Mouse (Mus musculus): Measurements from ENCODE around the gene Fam222b. TPM values are rescaled to one million over a fixed set of nuclear protein-coding genes. Genes with fewer than 3 reads are reported as not detected.
A peak's percentile ranks its signal among the peaks of the same experiment; 100 is the strongest.

Fam222b gene
- polyA plus RNA-seq, 1 experiment from 2014 or later, result 13.3 TPM

DNA sequence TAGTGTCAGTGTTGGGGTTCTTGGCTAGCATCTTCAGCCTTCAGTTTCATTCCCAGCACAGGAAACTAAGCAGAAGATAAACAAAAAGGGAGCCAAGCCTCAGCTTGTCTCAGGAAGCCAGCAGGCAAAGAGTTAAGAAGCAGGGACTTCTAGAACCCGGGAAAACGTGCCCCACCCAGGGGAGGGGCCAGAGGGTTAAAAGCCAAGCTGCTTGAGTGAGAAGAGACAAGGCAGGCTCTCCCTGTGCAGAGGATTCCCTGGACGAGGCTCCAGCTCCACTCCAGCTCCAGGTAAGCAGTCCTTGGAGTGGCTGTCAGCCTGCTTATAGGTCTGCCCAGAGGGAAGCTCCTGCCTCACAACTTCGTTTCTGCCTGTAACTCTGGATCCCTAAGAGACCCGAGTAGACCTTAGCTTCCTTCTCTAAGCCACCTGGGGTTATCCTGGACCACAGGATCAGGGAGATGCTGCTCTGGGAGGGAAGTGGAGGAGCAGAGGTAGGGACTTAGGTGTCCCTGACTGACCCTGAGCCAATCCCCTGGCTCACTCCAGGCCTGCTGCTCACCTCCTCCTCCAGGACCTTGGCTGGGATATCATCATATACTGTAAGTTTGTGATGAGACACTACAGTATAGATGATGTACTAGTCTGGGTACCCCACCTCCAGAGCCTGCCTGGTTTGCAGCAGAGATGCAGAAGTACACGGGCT lies 21.9 kb upstream of the Fam222b start:
- Histone ChIP-seq H3K4me2 (ENCODE audit: low read length) (no peak overlapping the region), H3K9ac (ENCODE audit: low read depth, low read length) (no peak overlapping the region), H3K4me1 (replicated peaks; ENCODE audit: insufficient read depth, low read length) (no peaks in the 10 kb centered on the region), H3K4me3 (replicated peaks; ENCODE audit: low read depth, low read length) (no peak overlapping the region), H3K36me3 (ENCODE audit: insufficient read depth, low read length) (peaks cover 15% of the 10 kb centered on the region), H3K27ac (no peak overlapping the region), H3K27me3 (ENCODE audit: insufficient read depth, low read length) (no peaks in the 10 kb centered on the region), H3K9me3 (replicated peaks; ENCODE audit: low read length) (no peaks in the 10 kb centered on the region)
- ATAC-seq (replicated peaks; ENCODE audit: low FRiP score, low read depth), result no peak
- no peak for DNase-seq (ENCODE audit: low spot score)
- 30% methylated on average over 6 of the region's 6 CpGs for WGBS
- TF ChIP-seq CTCF (IDR thresholded peaks at IDR 0.05; ENCODE audit: low read depth), result no peak

DNA sequence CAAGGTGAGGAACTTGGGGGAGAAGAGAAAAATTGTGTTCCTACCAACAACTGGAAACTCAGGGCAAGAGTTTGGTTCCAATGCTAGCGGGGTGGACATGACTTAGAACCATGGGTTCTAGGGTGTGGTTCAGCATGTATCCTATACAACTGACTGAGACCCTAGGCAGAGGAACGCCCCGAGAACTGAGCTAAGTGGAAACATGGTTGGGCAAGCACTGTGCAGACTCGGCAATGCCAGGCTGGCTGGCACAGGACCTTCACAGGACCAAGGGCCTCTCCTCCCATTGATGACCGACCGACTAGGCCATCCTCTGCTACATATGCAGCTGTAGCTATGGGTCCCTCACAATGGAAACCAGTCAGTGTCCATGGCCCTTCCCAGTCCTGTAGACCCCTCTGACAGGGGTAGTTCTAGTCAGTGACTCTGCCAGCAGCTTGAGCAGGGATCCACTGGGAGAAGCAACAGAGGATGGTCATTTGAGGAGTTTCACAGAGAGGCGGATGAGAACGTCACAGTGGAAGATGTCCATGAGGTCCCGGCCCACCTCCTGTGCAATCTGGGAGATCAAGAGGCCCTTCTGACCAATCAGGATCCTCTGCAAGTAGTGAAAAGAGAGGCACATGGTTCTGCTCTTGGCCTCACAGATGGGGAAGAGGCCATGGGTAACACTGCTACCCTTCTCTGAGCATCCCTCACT lies 20.7 kb upstream of the Fam222b start:
- H3K4me2 ChIP-seq (ENCODE audit: low read length), result no peak overlapping the region
- no peak overlapping the region for H3K4me3 ChIP-seq (replicated peaks; ENCODE audit: low read depth, low read length)
- no peak for DNase-seq (ENCODE audit: low spot score)
- ATAC-seq (replicated peaks; ENCODE audit: low FRiP score, low read depth), result no peak
- WGBS, result 92% methylated on average over 9 of the region's 9 CpGs
- H3K27me3 ChIP-seq (ENCODE audit: insufficient read depth, low read length), result no peaks in the 10 kb centered on the region
- H3K9me3 ChIP-seq (replicated peaks; ENCODE audit: low read length), result no peaks in the 10 kb centered on the region
- H3K4me1 ChIP-seq (replicated peaks; ENCODE audit: insufficient read depth, low read length), result no peaks in the 10 kb centered on the region
- TF ChIP-seq CTCF (IDR thresholded peaks at IDR 0.05; ENCODE audit: low read depth), result no peak
- H3K36me3 ChIP-seq (ENCODE audit: insufficient read depth, low read length), result peaks cover 15% of the 10 kb centered on the region
- H3K27ac ChIP-seq, result no peak overlapping the region
- no peak overlapping the region for H3K9ac ChIP-seq (ENCODE audit: low read depth, low read length)

DNA sequence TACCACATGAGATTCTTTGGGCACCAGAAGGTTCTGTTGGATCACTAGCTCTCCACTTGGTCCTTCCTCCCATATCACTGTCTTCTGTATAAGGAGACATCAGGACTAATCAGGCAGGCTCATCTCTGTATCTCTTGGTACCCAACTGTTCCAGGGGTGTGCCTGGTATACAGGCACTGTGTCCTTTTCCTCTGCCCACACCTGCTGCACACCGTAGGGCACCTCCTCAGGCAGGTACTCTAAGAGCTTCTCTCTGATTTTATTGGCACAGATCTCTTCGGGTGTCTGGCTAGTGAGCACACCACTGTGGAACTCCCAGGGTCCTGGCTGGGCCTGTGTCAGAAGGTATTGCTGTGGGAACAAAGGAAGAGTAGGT lies 20.2 kb upstream of the Fam222b start:
- Histone ChIP-seq H3K27me3 (ENCODE audit: insufficient read depth, low read length) (no peaks in the 10 kb centered on the region), H3K9ac (ENCODE audit: low read depth, low read length) (no peak overlapping the region), H3K9me3 (replicated peaks; ENCODE audit: low read length) (no peaks in the 10 kb centered on the region), H3K36me3 (ENCODE audit: insufficient read depth, low read length) (peaks cover 15% of the 10 kb centered on the region), H3K4me1 (replicated peaks; ENCODE audit: insufficient read depth, low read length) (no peaks in the 10 kb centered on the region), H3K4me2 (ENCODE audit: low read length) (no peak overlapping the region), H3K27ac (no peak overlapping the region), H3K4me3 (replicated peaks; ENCODE audit: low read depth, low read length) (no peak overlapping the region)
- TF ChIP-seq CTCF (IDR thresholded peaks at IDR 0.05; ENCODE audit: low read depth), result no peak
- no peak for ATAC-seq (replicated peaks; ENCODE audit: low FRiP score, low read depth)
- 95% methylated on average over 2 of the region's 2 CpGs for WGBS
- no peak for DNase-seq (ENCODE audit: low spot score)

- Histone ChIP-seq H3K9me3 (replicated peaks; ENCODE audit: low read length) (no peaks in the 10 kb centered on the region), H3K4me3 (replicated peaks; ENCODE audit: low read depth, low read length) (no peak overlapping the region), H3K36me3 (ENCODE audit: insufficient read depth, low read length) (peaks cover 15% of the 10 kb centered on the region), H3K27me3 (ENCODE audit: insufficient read depth, low read length) (no peaks in the 10 kb centered on the region), H3K4me1 (replicated peaks; ENCODE audit: insufficient read depth, low read length) (0 out of 2 replicates have a peak, but pooled peaks cover 3% of the 10 kb centered on the region), H3K4me2 (ENCODE audit: low read length) (no peak overlapping the region), H3K27ac (no peak overlapping the region), H3K9ac (ENCODE audit: low read depth, low read length) (no peak overlapping the region)
- DNase-seq (ENCODE audit: low spot score), result no peak
- no peak for ATAC-seq (replicated peaks; ENCODE audit: low FRiP score, low read depth)
- WGBS, result 87% methylated on average over 4 of the region's 4 CpGs
- no peak for TF ChIP-seq CTCF (IDR thresholded peaks at IDR 0.05; ENCODE audit: low read depth)
Measured at GRCm38 (mm10) chr11:78074666-78075065, 19.8 kb upstream of the Fam222b start.

DNA sequence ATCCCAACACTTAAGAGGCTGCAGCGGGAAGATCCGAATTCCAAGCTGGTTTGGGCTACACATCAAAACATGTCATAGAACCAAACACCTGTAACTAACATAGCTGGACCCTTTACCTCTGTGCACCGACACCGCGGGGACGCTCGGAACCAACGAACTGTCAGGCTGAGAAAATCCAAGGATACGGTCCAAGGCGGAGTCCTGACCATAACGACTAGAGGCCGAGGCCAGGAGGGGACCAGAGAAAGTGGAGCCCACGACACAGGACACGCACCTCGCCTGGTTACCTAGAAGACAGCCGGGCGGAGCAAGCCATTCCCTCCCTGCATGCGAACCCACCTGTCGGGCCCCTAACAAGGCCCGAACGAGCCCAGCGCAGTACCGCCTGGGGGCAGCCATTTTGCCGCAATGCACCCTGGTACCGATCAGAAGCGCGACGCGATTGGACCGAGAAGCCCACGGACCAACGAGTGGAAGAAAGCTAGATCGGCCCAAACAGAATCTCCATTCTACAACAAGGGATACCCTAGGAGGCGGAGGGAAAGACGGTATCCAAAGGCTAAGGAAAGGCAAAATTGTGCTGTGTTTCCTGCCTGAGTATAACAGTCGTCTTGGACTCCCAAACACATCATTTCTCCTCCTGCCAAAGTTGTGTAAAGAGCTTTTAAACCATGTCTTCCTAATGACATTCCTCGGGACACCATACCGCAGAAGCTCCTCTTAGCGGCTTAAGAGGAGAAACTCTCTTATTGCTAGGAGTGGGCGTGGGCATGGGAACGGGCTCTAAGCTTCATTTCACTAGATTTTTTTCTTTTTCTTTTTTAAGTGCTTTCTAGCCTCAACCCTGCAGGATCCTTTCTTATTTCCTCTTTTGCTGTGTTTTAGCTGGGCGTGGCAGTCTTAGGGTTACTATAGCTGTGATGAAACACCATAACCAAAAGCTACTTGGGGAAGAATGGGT lies 14.2 kb upstream of the Fam222b start, which contains the start of gene Eral1:
Eral1 (minus strand) TSS at position 423 of the 961 bp plus-strand sequence.
- TF ChIP-seq CTCF (IDR thresholded peaks at IDR 0.05; ENCODE audit: low read depth), result no peak; the same call in 1 of the 2 replicates
- peak within 1 kb of the TSS; percentile 82 for H3K9ac ChIP-seq (ENCODE audit: low read depth, low read length)
- H3K9me3 ChIP-seq (replicated peaks; ENCODE audit: low read length), result no peaks in the 10 kb centered on the region
- ATAC-seq (replicated peaks; ENCODE audit: low FRiP score, low read depth) (peak; percentile 90), DNase-seq (ENCODE audit: low spot score) (peak; percentile 95)
- H3K27ac ChIP-seq, result peak within 1 kb of the TSS; percentile 20
- H3K4me2 ChIP-seq (ENCODE audit: low read length), result peak within 1 kb of the TSS; percentile 74
- H3K4me3 ChIP-seq (replicated peaks; ENCODE audit: low read depth, low read length), result peak within 1 kb of the TSS; percentile 94
- H3K4me1 ChIP-seq (replicated peaks; ENCODE audit: insufficient read depth, low read length), result 0 out of 2 replicates have a peak, but pooled peaks cover 3% of the 10 kb centered on the region
- WGBS, result 1% methylated on average over 42 of the region's 42 CpGs
- H3K36me3 ChIP-seq (ENCODE audit: insufficient read depth, low read length), result no peaks in the 10 kb centered on the region
- H3K27me3 ChIP-seq (ENCODE audit: insufficient read depth, low read length), result no peaks in the 10 kb centered on the region

GRCm38 (mm10) chr11:78083595-78083994 lies 10.9 kb upstream of the Fam222b start:
- WGBS, result 40% methylated on average over 1 of the region's 1 CpGs
- 0 out of 2 replicates have a peak, but pooled peaks cover 3% of the 10 kb centered on the region for H3K4me1 ChIP-seq (replicated peaks; ENCODE audit: insufficient read depth, low read length)
- DNase-seq (ENCODE audit: low spot score), result no peak
- H3K27me3 ChIP-seq (ENCODE audit: insufficient read depth, low read length), result no peaks in the 10 kb centered on the region
- no peak for ATAC-seq (replicated peaks; ENCODE audit: low FRiP score, low read depth)
- H3K27ac ChIP-seq, result no peak overlapping the region
- H3K36me3 ChIP-seq (ENCODE audit: insufficient read depth, low read length), result no peaks in the 10 kb centered on the region
- H3K9ac ChIP-seq (ENCODE audit: low read depth, low read length), result no peak overlapping the region
- no peak for TF ChIP-seq CTCF (IDR thresholded peaks at IDR 0.05; ENCODE audit: low read depth)
- no peak overlapping the region for H3K4me3 ChIP-seq (replicated peaks; ENCODE audit: low read depth, low read length)
- no peaks in the 10 kb centered on the region for H3K9me3 ChIP-seq (replicated peaks; ENCODE audit: low read length)
- H3K4me2 ChIP-seq (ENCODE audit: low read length), result no peak overlapping the region

Measured in kidney, postnatal 0 days (tissue).